In the genomic region with DNA sequence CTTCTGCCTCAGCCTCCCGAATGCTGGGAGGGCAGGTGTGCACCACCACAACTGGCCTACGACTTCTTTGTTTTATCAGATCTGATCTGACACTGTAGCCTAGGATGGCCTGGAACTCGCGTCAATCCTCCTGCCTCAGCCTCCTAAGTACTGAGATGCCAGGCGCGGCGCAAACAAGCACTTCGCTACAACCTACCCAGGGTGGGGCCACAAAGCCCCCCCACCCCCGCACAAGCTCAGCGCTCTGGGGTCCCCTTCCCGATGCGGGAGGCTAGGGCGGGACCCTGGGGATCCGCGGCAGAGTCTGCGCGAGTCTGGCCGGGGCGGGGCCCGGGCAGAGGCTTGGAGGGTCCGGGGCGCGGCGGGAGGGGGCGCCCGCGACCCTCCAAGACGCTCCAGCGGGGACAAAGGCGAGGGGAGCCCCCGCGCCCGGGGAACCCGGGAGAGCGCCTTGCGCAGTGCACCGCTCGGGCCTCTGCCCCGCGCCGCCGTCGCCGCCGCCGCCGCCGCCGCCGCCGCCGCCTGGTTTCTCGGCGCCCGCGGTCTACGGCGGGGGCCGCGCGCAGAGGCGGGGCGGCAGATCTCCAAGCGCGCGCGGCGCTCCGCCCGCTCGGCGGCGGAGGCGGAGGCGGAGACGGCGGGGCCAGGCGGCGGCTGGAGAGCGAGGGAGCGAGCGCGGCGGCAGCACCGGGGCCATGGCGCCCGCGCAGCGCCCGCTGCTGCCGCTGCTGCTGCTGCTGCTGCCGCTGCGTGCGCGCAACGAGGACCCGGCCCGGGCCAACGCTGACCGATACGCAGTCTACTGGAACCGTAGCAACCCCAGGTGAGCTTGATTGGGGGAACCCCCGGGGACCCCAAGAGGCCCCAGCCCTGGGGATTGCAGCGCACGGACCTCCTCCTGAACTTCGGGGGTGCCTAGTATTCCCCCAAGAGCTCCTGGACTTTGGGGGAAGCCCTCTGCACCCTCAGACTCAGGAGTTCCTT, we compare ENCODE assay signal across 8 mouse cellular contexts. TPM values are rescaled to one million over a fixed set of nuclear protein-coding genes. Genes with fewer than 3 reads are reported as not detected.
DNase-seq lines count a peak whose midpoint lies in the region; ATAC-seq lines count a peak whose summit lies in the region.

A gene (plus strand): TSS at position 415 of the 984 bp plus-strand sequence.

- peaks cover 19% of the 10 kb centered on the region for H3K4me1 ChIP-seq in erythroblast, embryonic 14.5 days (ENCODE audit: control insufficient read depth)
- H3K4me1 ChIP-seq in forebrain, embryonic 15.5 days, result peaks cover 42% of the 10 kb centered on the region
- peaks cover 28% of the 10 kb centered on the region for H3K4me1 ChIP-seq in kidney, embryonic 15.5 days
- H3K4me1 ChIP-seq in midbrain, embryonic 15.5 days, result peaks cover 40% of the 10 kb centered on the region

- peak within 1 kb of the TSS; percentile 85 for H3K27ac ChIP-seq in forebrain, embryonic 15.5 days (replicated peaks)
- peak within 1 kb of the TSS; percentile 74 for H3K27ac ChIP-seq in kidney, embryonic 15.5 days
- peak within 1 kb of the TSS; percentile 83 for H3K27ac ChIP-seq in midbrain, embryonic 15.5 days

- H3K4me2 ChIP-seq in forebrain, embryonic 15.5 days (replicated peaks), result peak within 1 kb of the TSS; percentile 71
- peak within 1 kb of the TSS; percentile 78 for H3K4me2 ChIP-seq in kidney, embryonic 15.5 days
- H3K4me2 ChIP-seq in midbrain, embryonic 15.5 days, result peak within 1 kb of the TSS; percentile 72

- peak within 1 kb of the TSS; percentile 49 for H3K4me3 ChIP-seq in erythroblast, embryonic 14.5 days (replicated peaks)
- H3K4me3 ChIP-seq in forebrain, embryonic 15.5 days, result peak within 1 kb of the TSS; percentile 58
- H3K4me3 ChIP-seq in kidney, embryonic 15.5 days (replicated peaks), result peak within 1 kb of the TSS; percentile 78
- H3K4me3 ChIP-seq in midbrain, embryonic 15.5 days, result peak within 1 kb of the TSS; percentile 87

- H3K9me3 ChIP-seq in erythroblast, embryonic 14.5 days (ENCODE audit: control insufficient read depth, low read length), result no peaks in the 10 kb centered on the region
- no peaks in the 10 kb centered on the region for H3K9me3 ChIP-seq in forebrain, embryonic 15.5 days
- H3K9me3 ChIP-seq in kidney, embryonic 15.5 days (replicated peaks), result no peaks in the 10 kb centered on the region
- H3K9me3 ChIP-seq in midbrain, embryonic 15.5 days, result no peaks in the 10 kb centered on the region

- peaks cover 6% of the 10 kb centered on the region for H3K36me3 ChIP-seq in erythroblast, embryonic 14.5 days (ENCODE audit: control insufficient read depth)
- 0 out of 2 replicates have a peak, but pooled peaks cover 8% of the 10 kb centered on the region for H3K36me3 ChIP-seq in forebrain, embryonic 15.5 days
- H3K36me3 ChIP-seq in kidney, embryonic 15.5 days, result peaks cover 6% of the 10 kb centered on the region; the same call in 1 of the 2 replicates
- H3K36me3 ChIP-seq in midbrain, embryonic 15.5 days (replicated peaks), result no peaks in the 10 kb centered on the region

- ATAC-seq in erythroblast, adult 5-6 weeks (replicated peaks; ENCODE audit: low FRiP score, poor library complexity, severe bottlenecking), result no peak
- peak; percentile 80 for ATAC-seq in forebrain, embryonic 15.5 days (replicated peaks)
- ATAC-seq in kidney, embryonic 15.5 days (replicated peaks; ENCODE audit: low FRiP score), result peak; percentile 57
- peak; percentile 66 for ATAC-seq in midbrain, embryonic 15.5 days (replicated peaks)

- 2% methylated on average over 82 of the region's 106 CpGs for WGBS in forebrain, embryonic 15.5 days
- 1% methylated on average over 73 of the region's 106 CpGs for WGBS in kidney, embryonic 15.5 days
- WGBS in midbrain, embryonic 15.5 days, result 1% methylated on average over 101 of the region's 106 CpGs

- H3K9ac ChIP-seq in forebrain, embryonic 15.5 days (replicated peaks), result peak within 1 kb of the TSS; percentile 78
- H3K9ac ChIP-seq in kidney, embryonic 15.5 days, result peak within 1 kb of the TSS; percentile 81
- H3K9ac ChIP-seq in midbrain, embryonic 15.5 days, result peak within 1 kb of the TSS; percentile 88

- DNase-seq in urinary bladder, postnatal 14 days (ENCODE audit: low spot score), result peak; percentile 51
- no peak for DNase-seq in urinary bladder, postnatal 36 days (ENCODE audit: low spot score in 2 of 2)
- DNase-seq in spleen, adult 18-20 months, result no peak

- H3K27me3 ChIP-seq in erythroblast, embryonic 14.5 days (ENCODE audit: control insufficient read depth), result peaks cover 62% of the 10 kb centered on the region
- H3K27me3 ChIP-seq in forebrain, embryonic 15.5 days, result no peaks in the 10 kb centered on the region
- no peaks in the 10 kb centered on the region for H3K27me3 ChIP-seq in kidney, embryonic 15.5 days
- H3K27me3 ChIP-seq in midbrain, embryonic 15.5 days (replicated peaks), result no peaks in the 10 kb centered on the region

RNA-seq across cellular contexts. Expression of the gene that starts here (rescaled TPM):
- 0.10 and 0.16 TPM in 2 replicates for polyA plus RNA-seq in erythroblast, embryonic 14.5 days (2012)
- total RNA-seq in erythroblast, adult 5-6 weeks (2015; ENCODE audit: low replicate concordance), result not detected in 2 replicates
- total RNA-seq in erythroblast, adult 5-6 weeks (2017; ENCODE audit: low replicate concordance), result not detected in 2 replicates
- polyA plus RNA-seq in forebrain, embryonic 15.5 days (2015; fragmentation: Nextera tagmentation; extraction: Ambion mirVana), result 35.8 and 36.5 TPM in 2 replicates
- 15.4 and 17.0 TPM in 2 replicates for polyA plus RNA-seq in kidney, embryonic 15.5 days (2015; fragmentation: Nextera tagmentation; extraction: Ambion mirVana)
- 53.4 and 54.6 TPM in 2 replicates for polyA plus RNA-seq in midbrain, embryonic 15.5 days (2015; fragmentation: Nextera tagmentation; extraction: Ambion mirVana)

Comparison
In these comparisons a context has a peak if more than half of its experiments do, and no peak if none do; other contexts are left out.
1. RNA of the gene that starts here (polyA plus RNA-seq): 53.4 to 54.6 TPM in midbrain, embryonic 15.5 days, 35.8 to 36.5 TPM in forebrain, embryonic 15.5 days and 15.4 to 17.0 TPM in kidney, embryonic 15.5 days; 0.10 to 0.16 TPM in erythroblast, embryonic 14.5 days; every median in the first group is over 10 times any median in the second.
2. Peak in every context shown above with its lines, with median percentiles within 50 percentile points of each other: H3K4me3 ChIP-seq, H3K27ac ChIP-seq, H3K4me2 ChIP-seq and H3K9ac ChIP-seq.